Mouse (Mus musculus) ES-E14 (cell line): ENCODE measurements around the gene Amt. TPM values are rescaled to one million over a fixed set of nuclear protein-coding genes. Genes with fewer than 3 reads are reported as not detected.

Experiments used
- DNase-seq: peaks from one replicate; pipeline ENCODE4 v3.0.0-alpha.2; 2013; ENCODE audit warnings: low read depth, low spot score
- H3K27ac ChIP-seq: 2 replicates; pipeline ENCODE4 v1.5.1; 2012; ENCODE audit warnings: low read depth, mild to moderate bottlenecking, low read length, moderate library complexity, mixed read lengths; ENCODE audit not compliant: poor library complexity, insufficient read depth, severe bottlenecking
- H3K36me3 ChIP-seq: 2 replicates; pipeline ENCODE4 v1.6.1; 2012; ENCODE audit warnings: mild to moderate bottlenecking, low read length, moderate library complexity, mixed read lengths; ENCODE audit not compliant: control insufficient read depth, poor library complexity, insufficient read depth, severe bottlenecking
- H3K4me1 ChIP-seq, 2 experiments: fragments of 150-350 bp in 1 of 2; sonication (generic) in 1 of 2; 2 replicates each; pipeline ENCODE4 v1.6.1; 2012; ENCODE audit warnings: low read length in 2 of 2, mild to moderate bottlenecking in 1 of 2, mixed read lengths in 1 of 2; ENCODE audit not compliant: control insufficient read depth in 2 of 2, insufficient read depth in 2 of 2, poor library complexity in 1 of 2
- H3K4me3 ChIP-seq, 2 experiments: fragments of 150-350 bp in 1 of 2; sonication (generic) in 1 of 2; 2 replicates each; pipeline ENCODE4 v1.5.1; 2012; ENCODE audit warnings: low read length in 2 of 2, low read depth in 1 of 2, mild to moderate bottlenecking in 1 of 2, mixed read lengths in 1 of 2; ENCODE audit not compliant: insufficient read depth in 1 of 2, poor library complexity in 1 of 2, severe bottlenecking in 1 of 2
- H3K9ac ChIP-seq: 2 replicates; pipeline ENCODE4 v1.6.1; 2012; ENCODE audit warnings: low read depth, mild to moderate bottlenecking, low read length, mixed read lengths; ENCODE audit not compliant: poor library complexity, insufficient read depth, severe bottlenecking
- H3K9me3 ChIP-seq: fragments of 150-350 bp; sonication (generic); 2 replicates; pipeline ENCODE4 v1.6.1; 2012; ENCODE audit warnings: low read depth, mild to moderate bottlenecking, low read length; ENCODE audit not compliant: control insufficient read depth, insufficient read depth
- CHD2 ChIP-seq: IDR thresholded peaks from 2 replicates; pipeline ENCODE4 v1.6.1; 2014; ENCODE audit warnings: mild to moderate bottlenecking, low read depth, low read length, inconsistent platforms
- HCFC1 ChIP-seq: IDR thresholded peaks from 2 replicates; pipeline ENCODE4 v1.6.1; 2012; ENCODE audit warnings: low read length, inconsistent platforms, borderline replicate concordance; ENCODE audit not compliant: insufficient read depth
- MAFK ChIP-seq: IDR thresholded peaks from 2 replicates; pipeline ENCODE4 v1.6.1; 2014; ENCODE audit warnings: mild to moderate bottlenecking, low read depth, low read length, inconsistent platforms; ENCODE audit not compliant: insufficient read depth
- ZC3H11A ChIP-seq: IDR thresholded peaks from 2 replicates; pipeline ENCODE4 v1.6.1; 2012; ENCODE audit warnings: low read depth, mild to moderate bottlenecking, inconsistent platforms, low read length, borderline replicate concordance
- ZNF384 ChIP-seq: IDR thresholded peaks from 2 replicates; pipeline ENCODE4 v1.6.1; 2012; ENCODE audit warnings: low read depth, low read length, inconsistent platforms
- in situ Hi-C, 2 experiments: fragments of 600-800 bp; cut with MboI; formaldehyde crosslinking; loops; one replicate each; pipeline ENCODE4 v1.15.1; 2025; ENCODE audit warnings: low sequenced_read_pairs in 2 of 2, inconsistent platforms in 1 of 2; ENCODE audit not compliant: unreplicated experiment in 2 of 2
- total RNA-seq: library from RNA; depleted of rRNA; stranded (reverse); fragments of 300-350 nt; gene quantifications from 2 replicates; pipeline ENCODE4 v1.2.3, GENCODE M21; 2012

Amt gene
- total RNA-seq, 1 experiment: 63.9 TPM

DNA sequence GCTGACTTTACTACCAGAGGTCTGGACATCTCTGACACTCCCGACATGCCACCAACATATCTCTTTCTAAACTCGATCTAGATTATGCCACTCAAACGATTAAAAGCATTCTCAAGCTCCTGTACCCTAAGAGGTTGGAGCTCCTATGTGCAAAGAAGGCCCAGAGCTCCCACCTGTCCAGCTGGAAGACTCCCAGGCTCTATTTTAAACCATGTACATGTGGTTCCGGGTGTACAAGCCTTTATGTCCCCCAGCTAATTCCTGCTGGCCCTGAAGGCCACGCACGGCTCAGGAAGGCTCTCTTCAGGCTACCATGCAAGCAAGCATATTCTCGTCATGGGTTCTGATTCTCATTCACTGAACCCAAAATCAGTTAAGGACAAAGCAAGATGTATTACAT lies 34.8 kb upstream of the Amt start:
- DNase-seq: no peak
- Histone ChIP-seq H3K27ac (no peak overlapping the region), H3K36me3 (0 out of 2 replicates have a peak, but pooled peaks cover 3% of the 10 kb centered on the region), H3K9ac (peak overlapping the region; percentile 41; the same call in 1 of the 2 replicates), H3K4me3 (peak overlapping the region; percentile 83 to 91), H3K9me3 (no peaks in the 10 kb centered on the region), H3K4me1 (peaks cover 8 to 14% of the 10 kb centered on the region in 2 experiments; a peak in 3 of 4 replicates)
- TF ChIP-seq CHD2 (no peak), ZC3H11A (no peak), MAFK (no peak), HCFC1 (no peak)
- in situ Hi-C loops: no loop called here

- Histone ChIP-seq H3K9ac (peak overlapping the region; percentile 92), H3K36me3 (0 out of 2 replicates have a peak, but pooled peaks cover 3% of the 10 kb centered on the region), H3K4me1 (peaks cover 8 to 17% of the 10 kb centered on the region in 2 experiments; a peak in 3 of 4 replicates), H3K4me3 (peak overlapping the region; percentile 83 to 91), H3K9me3 (no peaks in the 10 kb centered on the region), H3K27ac (no peak overlapping the region; the same call in 1 of the 2 replicates)
- in situ Hi-C loops: no loop called here
- TF ChIP-seq ZNF384: no peak
- no peak for TF ChIP-seq HCFC1
- no peak for TF ChIP-seq ZC3H11A
- TF ChIP-seq CHD2: no peak
- no peak for TF ChIP-seq MAFK
- DNase-seq: no peak
Measured at GRCm38 (mm10) chr9:108262494-108263049, 34.1 kb upstream of the Amt start.

GRCm38 (mm10) chr9:108263131-108263681 lies 33.4 kb upstream of the Amt start:
- Histone ChIP-seq H3K4me1 (peaks cover 8 to 19% of the 10 kb centered on the region in 2 experiments; a peak in 3 of 4 replicates), H3K9me3 (no peaks in the 10 kb centered on the region), H3K4me3 (peak overlapping the region; percentile 83 to 91), H3K9ac (peak overlapping the region; percentile 92), H3K36me3 (0 out of 2 replicates have a peak, but pooled peaks cover 3% of the 10 kb centered on the region), H3K27ac (peak overlapping the region; percentile 89)
- no peak for DNase-seq
- TF ChIP-seq ZC3H11A: no peak
- TF ChIP-seq CHD2: no peak
- TF ChIP-seq HCFC1: no peak
- no peak for TF ChIP-seq ZNF384
- TF ChIP-seq MAFK: no peak
- in situ Hi-C loops: no loop called here

DNA sequence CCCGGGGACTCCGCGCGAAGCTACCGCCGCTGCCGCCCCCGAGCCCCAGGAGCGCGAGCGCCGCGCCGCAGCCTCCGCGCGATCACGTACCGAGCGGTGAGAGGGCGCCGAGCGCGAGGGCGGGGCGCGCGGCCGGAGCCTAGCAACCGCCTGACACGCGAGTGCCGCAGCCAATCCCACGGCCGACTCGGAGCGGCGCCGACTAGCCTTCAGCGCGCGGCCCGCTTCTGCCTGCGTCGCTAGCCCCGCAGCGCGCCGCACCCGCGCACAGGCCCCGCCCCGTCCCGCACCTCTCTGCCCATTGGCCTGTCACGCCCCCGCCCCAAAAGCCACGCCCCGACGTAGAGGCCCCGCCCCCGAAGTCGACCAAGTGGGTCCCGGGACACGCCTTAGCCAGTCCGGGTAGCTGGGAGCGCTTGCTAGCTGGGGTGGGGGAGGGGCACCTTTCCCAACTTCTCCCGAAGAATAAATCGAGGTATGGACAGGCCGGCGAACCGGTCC lies 32.9 kb upstream of the Amt start, which contains the start of gene Dag1:
Dag1 (minus strand) TSS at position 269 of the 501 bp plus-strand sequence.
- Histone ChIP-seq H3K4me1 (peaks cover 8 to 22% of the 10 kb centered on the region in 2 experiments; a peak in 3 of 4 replicates), H3K36me3 (0 out of 2 replicates have a peak, but pooled peaks cover 3% of the 10 kb centered on the region), H3K4me3 (peak within 1 kb of the TSS; percentile 83 to 91), H3K27ac (peak within 1 kb of the TSS; percentile 98), H3K9ac (peak within 1 kb of the TSS; percentile 92), H3K9me3 (no peaks in the 10 kb centered on the region)
- TF ChIP-seq HCFC1: 0 out of 2 replicates have a peak, but pooled peaks have one; percentile 17
- no peak for TF ChIP-seq CHD2
- DNase-seq: peak; percentile 95
- in situ Hi-C loops: no loop called here
